Mouse (Mus musculus): ENCODE measurements around the gene Prss48. TPM values are rescaled to one million over a fixed set of nuclear protein-coding genes. Genes with fewer than 3 reads are reported as not detected.
"Not testable (repeated sequence)": the region's sequence is repeated elsewhere in the genome, so short reads cannot be mapped to it uniquely, and the experiment has no call there.

Prss48 gene
- total RNA-seq, 2 experiments from 2014 or later: not detected

DNA sequence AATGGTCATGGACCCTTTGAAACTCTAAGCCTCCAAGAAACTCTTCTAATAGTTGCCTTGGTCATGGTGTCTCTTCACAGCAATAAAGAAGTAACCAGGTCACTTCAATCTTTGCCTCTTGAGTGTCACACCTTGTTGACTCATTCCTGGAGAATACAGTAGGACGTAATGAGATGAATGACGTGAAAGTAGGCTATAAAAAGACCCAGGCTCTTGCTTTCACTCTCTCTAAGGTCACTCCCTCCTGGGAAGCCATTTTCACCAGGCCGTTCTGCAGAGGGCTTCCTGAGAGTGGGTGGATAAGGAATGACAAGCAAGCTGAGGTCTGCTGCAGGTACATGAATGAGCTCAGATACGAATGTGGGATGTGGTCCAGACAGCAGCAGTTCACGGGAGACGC, 9.1 kb upstream of the Prss48 start:
- no peak for DNase-seq (ENCODE audit: low spot score in 2 of 2)
- intact Hi-C loops (cut with DNase I): no loop called here

DNA sequence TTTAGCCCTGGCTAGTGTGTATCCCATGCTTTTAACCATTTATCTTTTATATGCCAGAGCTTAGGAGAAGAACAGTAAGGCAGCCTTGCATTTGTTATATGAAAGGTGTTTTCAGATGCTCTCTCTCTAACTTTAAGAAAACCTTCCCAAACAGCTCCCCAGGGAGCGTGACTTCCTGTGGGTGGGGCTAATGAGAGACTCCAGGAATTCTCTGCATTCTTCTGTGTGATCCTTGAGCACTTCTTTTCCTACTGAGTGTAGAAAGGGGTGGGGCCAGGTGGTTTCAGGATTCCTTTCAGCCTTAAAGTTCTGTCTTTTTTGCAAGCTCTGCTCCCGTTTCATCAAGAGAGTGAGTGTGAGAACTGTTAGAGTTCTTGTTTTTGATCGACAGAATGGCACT, 8.3 kb upstream of the Prss48 start:
- intact Hi-C loops (cut with DNase I): no loop called here
- no peak for DNase-seq (ENCODE audit: low spot score in 2 of 2)

- intact Hi-C loops (cut with DNase I): no loop called here
Measured at GRCm38 (mm10) chr3:86004751-86005150, 2.5 kb upstream of the Prss48 start.

GRCm38 (mm10) chr3:86002940-86003339, 649 bp upstream of the Prss48 start:
- intact Hi-C loops (cut with DNase I): no loop called here
- no peak for DNase-seq (ENCODE audit: low spot score in 2 of 2)

More at GRCm38 (mm10) chr3:86004751-86005150, 2.5 kb upstream of the Prss48 start:
- no peak for DNase-seq (ENCODE audit: low spot score in 2 of 2)

DNA sequence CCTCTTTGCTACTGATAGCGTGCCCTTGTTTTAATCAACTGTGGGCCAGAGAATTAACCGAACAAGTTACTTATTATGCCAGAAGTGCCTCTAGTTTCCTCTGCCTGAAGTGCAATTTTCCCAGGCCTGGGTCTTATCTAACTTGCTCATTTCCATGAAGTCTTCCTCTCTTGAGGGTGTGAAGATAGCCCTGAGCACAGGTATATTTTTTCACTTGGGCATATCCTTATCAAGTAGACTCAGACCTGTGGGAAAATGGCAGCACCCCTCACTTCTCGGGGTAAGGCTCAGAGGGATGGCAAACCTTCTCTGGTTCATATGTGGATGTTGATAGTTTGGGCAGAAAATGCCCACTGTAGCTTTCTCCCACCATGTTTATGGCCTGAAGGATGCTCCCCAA, 1.0 kb downstream of the Prss48 start:
- no peak for DNase-seq (ENCODE audit: low spot score in 2 of 2)
- intact Hi-C loops (cut with DNase I): no loop called here

- intact Hi-C loops (cut with DNase I): no loop called here
- DNase-seq (ENCODE audit: low spot score in 2 of 2): no peak
Measured at GRCm38 (mm10) chr3:85994645-85995044, 7.6 kb downstream of the Prss48 start.

- DNase-seq (ENCODE audit: low spot score in 2 of 2): no peak
- intact Hi-C loops (cut with DNase I): no loop called here
Measured at GRCm38 (mm10) chr3:85993744-85994143, 8.5 kb downstream of the Prss48 start.

- DNase-seq (ENCODE audit: low spot score in 2 of 2): no peak
- intact Hi-C loops (cut with DNase I): no loop called here
Measured at GRCm38 (mm10) chr3:85991802-85992156, 10.5 kb downstream of the Prss48 start.

- DNase-seq (ENCODE audit: low spot score in 2 of 2): no peak
- intact Hi-C loops (cut with DNase I): no loop called here
Measured at GRCm38 (mm10) chr3:85991140-85991801, 11.0 kb downstream of the Prss48 start.

GRCm38 (mm10) chr3:85987225-85987624, 15.1 kb downstream of the Prss48 start:
- DNase-seq (ENCODE audit: low spot score in 2 of 2): no peak
- intact Hi-C loops (cut with DNase I): no loop called here

DNA sequence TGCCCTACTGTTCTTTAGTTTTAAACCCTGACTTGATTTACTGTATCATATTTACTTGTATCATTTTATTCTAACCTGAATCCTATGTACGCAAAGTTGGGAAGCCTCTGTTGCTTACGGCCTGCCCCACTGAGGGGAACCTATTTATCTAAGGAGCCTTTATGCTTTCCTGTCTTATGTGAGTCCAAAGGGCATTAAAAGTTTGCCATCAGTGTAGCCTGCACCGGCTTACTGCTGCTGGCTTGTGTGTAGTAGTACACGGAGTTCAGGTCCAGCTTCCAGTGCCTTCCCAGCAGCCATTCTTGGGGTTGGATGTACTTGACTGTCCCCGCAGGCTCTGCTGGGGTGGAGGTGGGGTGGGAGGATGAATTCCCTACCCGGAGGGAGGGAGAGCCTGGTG, 17.8 kb downstream of the Prss48 start:
- intact Hi-C loops (cut with DNase I): no loop called here
- DNase-seq (ENCODE audit: low spot score in 2 of 2): no peak

GRCm38 (mm10) chr3:85981761-85982160, 20.5 kb downstream of the Prss48 start:
- intact Hi-C loops (cut with DNase I); DNase-seq (ENCODE audit: low spot score in 2 of 2): not testable (repeated sequence)

DNA sequence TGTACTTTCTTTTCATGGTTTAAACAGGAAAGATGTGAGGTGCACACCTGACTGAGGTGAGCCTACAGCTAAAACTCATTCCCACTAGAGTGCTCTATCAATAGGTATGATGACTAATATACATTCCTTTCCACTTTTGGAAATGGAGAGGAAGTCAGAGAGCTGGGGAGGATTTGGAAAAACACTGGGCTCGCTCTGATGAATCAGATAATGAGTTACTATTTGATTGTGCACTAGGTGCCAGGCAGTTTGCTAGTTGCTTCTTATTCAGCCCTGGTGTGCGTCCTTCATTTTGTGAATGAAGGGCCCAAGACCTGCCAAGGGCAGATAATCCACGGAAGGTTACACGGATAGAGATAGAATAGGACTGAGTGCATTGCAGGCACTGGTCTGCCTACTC, 22.3 kb downstream of the Prss48 start:
- no peak for DNase-seq (ENCODE audit: low spot score in 2 of 2)
- intact Hi-C loops (cut with DNase I): no loop called here

GRCm38 (mm10) chr3:85974451-85974850, 27.8 kb downstream of the Prss48 start:
- no peak for DNase-seq (ENCODE audit: low spot score in 2 of 2)
- intact Hi-C loops (cut with DNase I): no loop called here

DNA sequence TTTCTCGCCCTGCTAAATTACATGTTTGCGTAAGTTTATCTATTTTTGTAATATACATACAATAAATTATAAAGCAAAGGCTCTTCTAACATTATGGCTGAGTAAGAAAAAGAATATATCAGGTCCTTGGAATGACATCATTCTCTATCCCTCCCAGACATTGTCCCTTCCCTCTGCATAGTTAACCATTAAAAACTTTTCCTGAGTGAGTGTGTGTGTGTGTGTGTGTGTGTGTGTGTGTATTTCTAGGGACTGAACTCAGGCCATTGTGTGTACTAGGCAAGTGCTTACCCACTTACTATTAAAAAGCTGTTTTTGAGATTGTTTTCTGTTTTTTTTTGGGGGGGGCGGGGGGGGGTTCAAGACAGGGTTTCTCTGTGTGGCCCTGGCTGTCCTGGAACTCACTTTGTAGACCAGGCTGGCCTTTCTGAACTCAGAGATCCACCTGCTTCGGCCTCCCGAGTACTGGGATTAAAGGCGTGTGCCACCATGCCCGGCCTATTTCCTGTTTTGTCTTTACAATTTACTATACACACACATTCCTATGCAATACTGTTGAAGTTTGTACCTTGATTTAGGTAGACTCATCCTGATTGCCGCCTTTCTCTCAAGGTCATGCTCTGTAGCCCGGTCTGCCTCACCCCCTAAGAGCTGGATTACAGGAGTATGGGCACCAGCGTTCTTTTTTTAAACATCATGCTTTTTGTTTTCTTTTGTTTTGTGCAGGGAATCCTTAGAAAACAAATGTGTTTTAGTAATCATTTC, 28.7 kb downstream of the Prss48 start:
- intact Hi-C loops (cut with DNase I): no loop called here
- no peak for DNase-seq (ENCODE audit: low spot score in 2 of 2)

DNA sequence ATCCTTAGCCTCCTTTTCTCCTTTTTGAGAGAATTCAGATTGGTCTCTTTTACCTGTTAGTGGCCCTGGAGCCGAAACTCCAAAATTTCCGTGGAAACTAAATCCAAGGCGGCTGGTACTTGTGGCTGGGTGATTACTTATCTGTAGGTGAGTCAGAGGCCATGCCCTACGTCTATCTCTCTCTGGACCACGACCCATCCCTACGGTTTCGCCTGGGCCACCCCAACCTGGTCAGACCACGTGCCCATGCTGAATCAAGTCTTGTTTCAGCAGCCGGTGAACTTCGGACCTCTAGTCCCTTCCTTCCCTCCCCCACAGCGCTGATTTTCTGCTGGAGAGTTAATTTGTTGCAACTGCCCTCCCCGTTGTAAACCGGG, 30.7 kb downstream of the Prss48 start:
- intact Hi-C loops (cut with DNase I): no loop called here
- DNase-seq (ENCODE audit: low spot score in 2 of 2): no peak

DNA sequence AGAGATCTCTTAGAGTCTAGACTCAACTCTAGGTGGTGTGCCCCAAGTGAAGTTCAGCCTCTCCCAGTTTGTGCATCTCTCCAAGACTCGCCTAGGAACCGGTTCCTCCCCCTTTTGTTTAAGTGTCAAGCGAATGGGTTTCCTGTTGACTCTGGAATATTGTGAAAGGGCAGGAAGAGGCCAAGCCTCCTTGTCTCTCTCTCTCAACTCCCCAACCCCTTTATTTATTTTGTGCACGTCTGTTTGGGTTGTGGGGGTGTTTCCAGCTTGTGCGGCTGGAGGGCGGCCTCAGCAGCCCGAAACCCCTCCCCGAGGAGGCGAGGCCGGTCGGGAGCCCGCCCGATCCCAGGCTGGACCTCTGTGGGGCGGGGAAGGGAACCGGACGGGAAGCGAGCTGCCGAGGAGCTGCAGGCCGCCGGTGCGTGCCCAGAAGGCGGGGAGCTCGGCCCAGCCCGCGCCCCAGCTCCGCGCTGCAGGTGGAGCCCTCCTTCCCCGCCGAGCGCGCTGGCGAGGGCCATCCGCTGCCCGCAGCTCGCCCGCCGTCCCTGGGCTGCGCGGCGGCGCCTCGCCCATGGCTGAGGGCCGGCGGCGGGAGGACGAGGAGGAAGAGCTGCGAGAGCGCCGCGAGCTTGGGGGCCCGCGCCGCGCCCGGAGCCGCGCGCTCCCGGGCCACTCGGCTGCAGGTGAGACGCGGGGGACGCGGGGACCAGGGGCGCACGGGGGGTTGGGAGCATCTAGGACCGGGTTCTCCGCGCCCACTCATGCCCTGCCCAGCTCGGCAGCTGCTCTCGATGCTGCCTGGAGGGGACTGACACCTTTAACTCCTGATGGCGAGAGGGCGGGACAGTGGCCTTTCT, 31.3 kb downstream of the Prss48 start, which contains the start of gene Sh3d19:
TSS of gene Sh3d19 (plus strand) at position 368 of the 857 bp plus-strand sequence.
- intact Hi-C loops (cut with DNase I): no loop called here

GRCm38 (mm10) chr3:85969040-85969439, 33.3 kb downstream of the Prss48 start:
- DNase-seq (ENCODE audit: low spot score in 2 of 2): no peak
- intact Hi-C loops (cut with DNase I): no loop called here

More for the DNA sequence above, 31.3 kb downstream of the Prss48 start, which contains the start of gene Sh3d19:
- peak in 1 of 2 experiments; percentile 57 for DNase-seq (ENCODE audit: low spot score in 2 of 2)

DNA sequence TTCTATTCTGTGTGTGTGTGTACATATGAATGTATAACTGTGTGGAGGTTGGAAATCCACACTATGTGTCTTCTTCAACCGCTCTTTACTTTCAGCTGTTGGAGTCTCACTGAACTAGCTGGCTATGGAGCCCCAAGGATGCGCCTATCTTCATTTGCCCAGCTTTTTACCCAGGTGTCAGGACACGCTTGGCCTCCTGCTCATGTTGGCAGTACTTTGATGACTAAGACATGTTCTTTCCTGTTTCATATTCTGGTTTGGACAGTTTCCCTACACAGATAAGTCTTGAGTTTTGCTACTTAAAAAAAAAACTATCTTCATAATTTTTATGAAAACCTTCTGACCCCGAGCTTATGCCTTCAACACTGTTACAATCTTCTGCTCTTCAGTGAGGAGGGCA, 36.8 kb downstream of the Prss48 start:
- no peak for DNase-seq (ENCODE audit: low spot score in 2 of 2)
- intact Hi-C loops (cut with DNase I): no loop called here

GRCm38 (mm10) chr3:85961134-85961533, 41.2 kb downstream of the Prss48 start:
- intact Hi-C loops (cut with DNase I): no loop called here
- peak; percentile 15 to 39 for DNase-seq (ENCODE audit: low spot score in 2 of 2)
